Mouse (Mus musculus) left cerebral cortex, adult 9 months (tissue): ENCODE data around the gene Arhgdib.

Experiments used
- DNase-seq, 2 experiments: peaks; one replicate each; pipeline ENCODE4 v3.0.0; 2022; ENCODE audit warnings: low spot score in 2 of 2

Gene Arhgdib

DNA sequence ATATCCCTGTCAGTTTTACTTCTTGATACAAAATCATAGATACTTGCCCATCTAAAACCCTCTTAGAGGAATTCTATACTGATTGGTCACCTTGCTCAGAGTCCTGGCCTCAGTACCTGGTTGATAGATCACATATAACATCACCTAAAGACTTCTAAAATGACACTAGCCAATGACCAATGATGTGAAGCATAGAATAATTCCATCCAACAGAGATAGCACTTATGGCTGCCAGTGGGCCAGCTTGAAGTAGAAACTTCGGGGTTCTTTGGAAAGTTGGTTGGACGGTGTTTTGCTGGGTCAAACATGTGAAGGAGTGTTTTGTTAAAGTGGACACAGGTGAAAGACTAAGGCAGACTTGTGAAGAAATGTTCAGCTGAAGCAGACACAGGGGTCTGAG, 8.5 kb upstream of the Arhgdib start:
- DNase-seq = no peak

DNA sequence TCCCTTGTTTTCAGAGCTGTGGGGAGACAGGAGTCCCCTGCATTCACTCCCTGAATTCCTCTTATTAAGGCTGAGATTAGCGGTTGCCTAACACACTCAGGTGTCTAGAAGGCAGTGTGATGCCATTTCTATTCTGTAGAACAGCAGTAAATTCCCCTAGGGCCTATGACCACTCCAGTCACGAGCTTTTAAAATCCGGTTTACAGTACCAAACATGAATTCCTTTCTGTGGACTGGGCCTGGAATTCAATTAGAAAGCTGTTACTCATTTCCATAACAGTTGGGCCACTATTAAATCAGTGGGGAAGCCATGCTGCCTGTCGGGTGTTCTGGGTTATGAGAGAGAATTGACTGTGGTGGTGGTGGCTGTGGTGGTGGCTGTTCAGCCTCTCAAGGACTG, 6.0 kb upstream of the Arhgdib start:
- DNase-seq = no peak

DNA sequence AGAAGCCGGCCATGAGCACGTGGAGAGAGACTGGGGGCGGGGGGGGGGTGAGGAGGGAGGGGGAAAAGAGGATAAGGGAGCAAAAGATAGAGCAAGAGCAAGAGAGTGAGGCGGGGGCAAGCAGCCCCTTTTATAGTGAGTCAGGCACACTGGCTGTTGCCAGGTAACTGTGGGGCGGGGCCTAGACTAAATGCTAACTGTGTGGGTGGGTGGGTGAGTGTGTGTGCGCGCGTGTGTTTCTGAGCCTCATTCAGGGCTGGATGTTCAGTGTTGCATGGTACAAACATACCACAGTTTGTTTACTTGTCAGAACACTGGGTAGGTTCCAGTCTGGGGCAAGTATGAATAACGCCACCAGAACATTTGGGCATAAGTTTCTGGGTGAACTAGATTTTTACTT, 5.2 kb upstream of the Arhgdib start:
- no peak for DNase-seq

DNA sequence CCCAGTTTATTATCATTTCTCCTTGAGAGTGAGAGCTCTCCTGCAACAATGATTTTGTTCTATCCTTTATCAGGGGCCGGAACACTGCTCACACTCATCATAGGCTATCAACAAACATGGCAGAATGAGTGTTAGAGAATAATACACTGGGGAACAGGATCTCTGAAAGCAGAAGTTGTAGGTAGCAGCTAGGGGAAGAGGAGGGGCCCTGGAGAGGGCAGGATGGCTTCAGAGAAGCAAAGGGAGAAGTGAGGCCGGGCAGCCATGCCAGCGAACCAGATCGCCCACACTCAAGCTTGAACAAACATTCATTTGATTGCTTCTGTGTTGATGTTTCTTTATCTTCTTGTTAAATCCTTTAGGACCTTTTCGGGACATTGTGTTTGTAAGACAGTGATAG, 4.5 kb upstream of the Arhgdib start:
- no peak for DNase-seq

DNA sequence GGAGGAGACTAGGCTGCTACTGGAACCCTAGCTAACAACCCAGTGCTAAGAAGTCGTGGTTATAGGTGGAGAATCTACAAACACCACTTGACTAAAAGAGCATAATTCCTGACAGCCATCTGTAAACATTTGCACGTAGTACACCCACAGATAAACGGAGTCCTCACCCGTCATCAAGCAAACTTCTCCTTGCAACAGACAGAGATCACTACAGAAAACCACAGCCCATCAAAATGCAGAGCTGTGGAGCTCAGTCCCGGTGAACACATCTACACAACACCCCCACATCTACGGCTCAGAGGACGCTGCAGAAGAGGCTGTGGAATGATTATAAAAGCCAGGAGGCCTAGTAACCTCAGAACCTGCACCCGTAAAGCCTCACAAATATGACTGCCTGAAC, 2.8 kb upstream of the Arhgdib start:
- no peak for DNase-seq

DNA sequence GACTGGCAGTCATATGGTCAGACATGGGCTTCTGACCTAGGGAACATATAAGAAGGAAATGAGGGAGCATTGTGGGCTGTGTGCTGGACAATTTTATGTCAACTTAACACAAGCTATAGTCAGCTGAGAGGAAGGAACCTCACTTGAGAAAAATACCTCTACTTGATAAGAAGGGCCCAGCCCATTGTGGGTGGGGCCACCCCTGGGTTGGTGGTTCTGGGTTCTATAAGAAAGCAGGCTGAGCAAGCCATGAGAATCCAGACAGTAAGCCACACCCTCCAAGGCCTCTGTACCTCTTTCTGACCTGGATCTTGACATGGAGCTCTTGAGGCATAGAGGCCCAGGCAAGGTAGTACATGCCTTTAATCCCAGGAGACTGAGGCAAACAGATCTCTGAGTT, 1.7 kb upstream of the Arhgdib start:
- DNase-seq = no peak

DNA sequence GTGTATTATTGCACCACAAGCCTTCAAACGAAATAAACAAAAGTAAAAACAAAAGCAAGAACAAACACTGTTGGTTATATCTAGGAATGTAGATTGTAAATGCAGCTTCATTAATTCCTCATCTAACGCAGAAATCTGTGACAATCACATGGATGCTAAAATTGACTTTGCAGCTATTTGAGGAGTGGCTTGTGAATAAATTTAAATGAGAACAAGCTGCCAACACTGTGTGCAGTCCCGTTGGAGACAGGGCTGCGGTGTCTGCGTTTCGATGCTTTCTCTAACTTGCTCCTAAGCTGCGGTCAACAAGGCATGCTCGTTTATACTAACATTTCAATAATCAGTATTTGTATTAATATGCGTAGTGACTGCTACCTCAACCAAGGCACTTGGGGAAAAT, 581 bp upstream of the Arhgdib start:
- no peak for DNase-seq

DNA sequence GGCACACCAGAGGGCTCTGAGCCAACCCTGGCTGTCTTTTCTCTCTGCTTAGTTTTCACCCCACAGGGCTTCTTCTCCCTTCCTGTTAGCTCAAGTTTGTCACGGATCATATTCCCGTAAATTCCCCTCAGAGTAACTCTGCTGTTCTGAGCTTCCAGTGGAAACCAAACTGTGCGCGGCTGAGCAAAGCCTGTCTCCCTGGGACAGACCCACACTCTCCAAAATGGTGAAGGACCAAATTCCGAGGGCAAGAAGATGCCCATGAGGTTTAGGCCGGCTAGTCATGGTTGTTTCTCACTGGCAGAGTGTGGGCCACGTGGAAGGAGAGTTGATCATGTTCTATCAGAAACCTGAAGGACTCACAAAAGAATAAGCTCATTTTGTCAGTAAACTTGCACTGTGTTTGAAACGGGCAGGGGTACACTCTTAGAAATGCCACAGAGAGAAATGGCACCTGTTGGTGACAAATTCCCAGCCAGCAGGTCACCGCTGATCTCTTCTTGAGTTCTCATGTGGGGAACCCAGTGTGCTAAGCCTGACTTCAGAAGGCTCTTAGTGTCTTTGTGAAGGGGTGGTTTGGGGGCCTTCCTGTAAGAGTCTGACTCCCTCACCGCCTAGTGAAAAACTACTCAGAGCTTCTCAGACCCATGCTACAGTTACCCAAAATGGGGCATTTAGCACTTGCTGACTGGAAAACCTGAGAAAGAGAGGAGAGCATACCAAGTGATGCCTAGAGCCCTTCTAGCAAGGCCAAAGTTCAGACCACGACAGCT, 1.3 kb downstream of the Arhgdib start:
- DNase-seq = no peak

DNA sequence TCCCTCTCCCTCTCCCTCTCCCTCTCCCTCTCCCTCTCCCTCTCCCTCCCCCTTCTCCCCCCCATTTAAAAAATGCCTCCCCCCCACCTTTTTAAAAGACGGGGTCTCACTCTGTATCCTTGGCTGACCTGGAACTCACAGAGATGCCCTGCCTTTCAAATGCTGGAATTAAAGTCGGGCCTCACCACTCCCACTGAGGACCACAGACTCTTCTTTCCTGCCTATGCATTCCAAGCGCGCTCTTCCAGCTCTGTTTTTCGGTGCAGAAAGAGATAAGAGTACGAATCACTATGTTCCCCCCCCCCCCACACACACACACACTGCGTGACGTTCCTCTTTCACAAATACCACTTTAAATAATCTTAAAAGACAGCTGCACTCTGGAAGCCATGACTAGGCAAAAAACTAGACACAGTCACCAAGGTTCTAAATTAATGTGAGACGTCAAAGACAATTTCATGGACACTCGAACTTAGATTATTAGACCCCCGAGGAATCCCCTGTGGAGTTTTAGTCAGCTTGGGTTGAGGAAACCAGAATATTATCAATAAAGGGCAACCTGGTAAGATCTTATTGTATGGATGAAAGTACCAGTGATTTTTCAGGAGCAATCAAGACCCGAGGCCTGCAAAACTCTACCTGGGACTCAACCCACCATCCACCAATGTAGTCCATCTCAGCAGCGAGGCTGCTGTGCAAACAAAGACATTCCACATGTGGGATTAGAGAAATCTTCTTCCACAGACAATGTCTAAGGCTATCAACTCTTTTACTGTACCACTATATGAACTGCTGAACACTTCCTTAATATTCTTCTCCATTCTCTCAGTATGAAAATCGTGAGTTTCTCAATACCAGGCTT, 2.1 kb downstream of the Arhgdib start:
- no peak for DNase-seq

DNA sequence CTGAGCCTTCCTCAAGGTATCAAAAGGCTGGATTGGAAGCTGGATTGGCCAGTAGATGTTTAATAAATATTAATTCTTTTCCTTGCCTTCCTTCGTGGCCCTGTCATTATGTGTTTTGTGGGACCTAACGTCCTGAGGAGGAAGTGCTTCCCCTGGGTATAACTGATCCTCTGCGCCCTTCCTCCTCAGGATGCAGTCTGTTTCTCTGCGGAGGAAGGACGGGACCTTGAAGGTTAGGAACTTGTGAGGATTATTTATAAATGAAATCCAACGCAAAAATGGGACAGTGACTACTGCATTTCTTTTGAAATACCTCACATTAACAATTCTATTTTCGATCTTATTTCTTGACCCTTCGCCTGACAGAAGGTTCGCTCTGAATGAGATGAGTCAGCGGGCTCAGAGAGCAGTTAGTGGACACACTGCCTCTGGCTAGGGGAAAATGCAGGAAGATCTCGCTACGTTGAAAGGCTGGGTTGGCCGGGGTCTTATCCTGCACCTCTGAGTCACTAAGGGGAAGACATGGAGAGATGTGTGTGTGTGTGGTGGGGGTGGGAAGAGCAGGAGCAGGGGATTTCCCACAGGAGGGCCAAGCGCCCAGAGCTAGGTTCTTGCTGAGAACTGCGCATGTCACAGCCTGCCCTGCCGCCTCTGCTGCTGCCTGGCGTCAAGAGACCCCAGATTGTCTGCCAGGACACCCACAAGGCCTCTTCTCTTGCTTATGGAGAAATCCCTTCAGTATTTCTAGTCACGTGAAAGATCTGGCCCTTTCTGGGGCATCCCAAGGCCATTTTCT, 3.2 kb downstream of the Arhgdib start:
- no peak for DNase-seq

DNA sequence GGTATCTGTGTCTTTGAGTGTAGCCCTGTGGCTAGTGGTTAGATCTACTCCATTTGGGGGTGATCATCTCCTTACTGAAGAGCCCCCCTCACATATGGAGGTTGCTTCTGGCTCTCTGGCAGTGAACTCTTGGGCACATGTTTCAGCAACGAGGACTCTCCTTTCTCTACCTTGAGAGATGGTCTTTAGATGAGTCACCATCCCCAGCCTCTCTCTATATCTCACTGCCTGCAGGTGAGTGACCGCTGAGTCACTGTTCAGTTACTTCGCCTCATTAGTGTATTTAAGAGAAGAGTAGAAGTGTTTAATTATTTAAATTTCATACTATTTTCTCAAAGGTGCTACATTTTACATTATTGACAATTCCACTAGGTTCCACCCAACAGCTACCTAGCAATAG, 4.6 kb downstream of the Arhgdib start:
- DNase-seq = no peak

DNA sequence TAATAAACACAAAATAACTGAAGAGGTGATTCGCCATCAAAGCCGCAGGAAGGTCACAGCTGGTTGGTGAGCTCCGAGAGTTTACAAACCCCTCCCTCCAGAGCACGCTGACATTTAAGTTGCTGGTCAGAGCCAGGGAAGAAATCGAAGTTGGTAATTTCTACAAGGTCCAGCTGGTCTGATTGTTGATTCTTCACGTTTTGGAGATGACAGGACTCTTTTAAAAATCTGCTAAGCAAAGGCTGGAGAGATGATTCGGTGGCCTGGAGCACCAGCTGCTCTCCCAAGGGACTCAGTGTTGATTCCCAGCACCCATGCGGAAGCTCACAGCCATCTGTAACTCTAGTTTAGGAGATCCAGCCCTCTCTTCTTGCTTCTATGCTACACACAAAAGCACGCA, 5.3 kb downstream of the Arhgdib start:
- DNase-seq = no peak

DNA sequence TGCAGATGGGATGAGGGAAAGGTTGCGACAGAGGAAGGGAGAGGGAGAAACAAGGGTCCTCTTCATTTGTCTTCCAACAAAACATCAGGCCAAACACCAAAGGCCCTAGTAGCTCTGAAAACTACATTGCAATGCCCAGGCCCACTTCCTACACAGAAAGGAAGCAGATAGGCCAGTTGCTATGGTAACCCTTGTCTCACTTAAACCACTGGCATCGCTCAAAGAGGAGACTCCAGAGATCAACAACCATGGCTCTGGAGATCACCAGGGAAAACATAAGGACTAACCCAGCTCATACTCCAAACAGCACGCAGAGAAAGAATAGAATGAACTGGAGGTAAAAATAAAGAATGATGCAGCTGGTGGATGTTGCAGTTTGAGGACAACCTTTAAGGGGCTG, 6.5 kb downstream of the Arhgdib start:
- DNase-seq = no peak

DNA sequence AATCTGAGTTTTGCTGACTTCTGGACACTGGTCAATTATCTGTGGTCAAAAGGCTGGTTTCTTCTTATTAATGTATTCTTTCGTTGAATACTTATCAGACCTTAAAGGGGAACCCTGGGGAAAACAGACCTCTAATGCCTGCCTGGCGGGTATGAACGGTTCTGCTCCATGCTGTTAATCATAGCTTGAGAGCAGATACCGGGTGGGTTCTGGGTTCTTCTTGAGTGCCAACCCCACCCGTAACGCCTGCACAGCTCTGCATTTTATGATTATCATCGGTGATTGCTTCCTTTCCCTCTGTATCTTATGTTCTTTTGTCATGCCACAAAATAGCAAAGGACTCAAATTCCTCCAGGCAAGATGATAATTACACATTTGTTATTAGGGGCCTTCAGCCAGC, 7.6 kb downstream of the Arhgdib start:
- no peak for DNase-seq

DNA sequence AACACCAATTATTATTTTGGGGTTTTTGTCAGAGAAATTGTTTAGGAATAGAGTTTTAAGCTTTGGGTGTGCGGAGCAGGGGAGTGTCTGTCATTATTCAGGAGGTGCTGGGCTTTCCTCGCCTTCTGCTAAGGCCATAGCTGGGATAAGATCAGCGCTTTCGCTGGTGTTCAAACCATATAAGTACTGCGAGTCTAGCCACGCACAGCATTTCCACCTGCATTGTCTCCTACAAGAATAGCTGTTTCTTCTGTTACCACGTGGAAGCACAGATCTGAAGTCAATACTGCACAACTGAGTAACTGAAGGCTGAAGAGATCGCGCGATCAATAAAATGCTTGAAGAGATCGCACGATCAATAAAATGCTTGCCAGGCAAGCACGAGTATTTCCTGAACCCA, 10.5 kb downstream of the Arhgdib start:
- no peak for DNase-seq

DNA sequence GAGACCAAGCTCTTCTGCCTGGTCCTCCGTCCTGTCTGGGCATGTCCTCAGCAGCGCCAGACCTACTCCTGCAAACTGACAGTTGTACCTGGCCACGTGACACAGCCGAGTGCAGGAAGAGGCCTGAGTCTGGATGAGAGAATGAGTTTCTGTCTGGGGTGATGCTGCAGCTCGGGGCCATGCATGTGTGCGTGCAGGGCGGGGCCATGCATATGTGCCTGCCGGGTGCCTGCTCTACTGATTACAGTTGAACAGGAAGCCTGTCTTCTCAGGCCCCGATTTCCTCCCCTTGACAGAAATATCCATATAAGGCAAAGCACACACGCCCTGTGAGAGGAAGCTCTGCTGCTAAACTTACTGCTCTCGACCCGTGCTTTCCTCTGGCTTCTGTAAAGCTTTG, 11.0 kb downstream of the Arhgdib start:
- DNase-seq = no peak

DNA sequence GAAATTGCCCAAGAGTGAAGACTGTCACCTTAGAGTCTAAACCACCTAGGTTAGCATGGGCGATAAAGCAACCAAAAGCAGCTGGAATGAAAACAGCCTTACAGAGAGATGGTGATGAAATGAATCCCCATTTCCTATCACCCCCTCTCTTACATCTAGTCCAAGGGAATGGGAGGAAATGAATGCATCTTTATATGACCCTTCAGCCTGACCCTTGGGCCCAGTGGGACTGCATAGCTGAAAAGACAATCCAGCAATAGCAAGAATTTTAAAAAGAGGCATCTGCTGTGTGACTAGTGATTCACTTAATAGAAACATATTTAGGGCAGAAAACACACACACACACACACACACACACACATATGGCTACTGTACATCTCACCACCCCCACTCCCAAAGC, 14.1 kb downstream of the Arhgdib start:
- DNase-seq = no peak

DNA sequence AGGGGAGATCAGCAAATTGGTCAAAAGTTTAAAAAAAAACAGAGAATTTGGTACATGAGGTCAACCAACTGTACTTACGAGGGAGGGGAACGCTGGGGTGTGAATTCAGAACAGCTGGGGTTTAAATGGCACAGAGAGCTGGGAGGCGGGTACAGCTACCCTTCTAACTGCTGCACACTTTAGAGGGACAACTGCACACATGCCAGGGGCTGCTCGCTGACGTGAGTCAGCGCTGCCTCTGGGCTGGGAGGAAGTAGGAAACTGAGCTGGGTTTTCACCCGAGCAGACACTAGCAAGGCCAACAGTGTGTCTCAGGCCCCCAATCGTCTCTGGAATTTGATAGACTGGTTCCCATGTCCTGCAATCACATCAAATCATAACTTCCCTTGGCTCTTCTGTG, 16.6 kb downstream of the Arhgdib start:
- no peak for DNase-seq

DNA sequence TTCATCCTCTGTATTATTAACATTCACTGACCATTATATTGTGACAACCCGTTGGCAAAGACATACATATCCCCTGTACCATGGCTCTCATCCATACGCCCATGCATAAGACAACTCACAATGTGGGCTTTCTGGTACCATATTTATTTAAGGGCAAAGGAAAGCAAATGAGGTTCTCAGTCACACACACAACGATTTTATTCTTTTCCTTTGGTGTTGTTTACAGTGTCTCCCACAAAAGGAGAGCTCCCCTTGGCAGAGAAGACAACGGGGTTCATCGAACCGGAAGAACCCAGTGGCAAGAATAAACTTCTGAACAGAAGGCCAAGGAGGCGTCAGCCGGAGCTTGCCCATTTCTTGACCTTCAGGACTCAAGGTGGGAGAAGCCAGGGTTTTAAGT, 18.2 kb downstream of the Arhgdib start, which contains the start of gene Pde6h:
TSS of gene Pde6h (plus strand) at position 301 of the 400 bp plus-strand sequence.
- DNase-seq = no peak

DNA sequence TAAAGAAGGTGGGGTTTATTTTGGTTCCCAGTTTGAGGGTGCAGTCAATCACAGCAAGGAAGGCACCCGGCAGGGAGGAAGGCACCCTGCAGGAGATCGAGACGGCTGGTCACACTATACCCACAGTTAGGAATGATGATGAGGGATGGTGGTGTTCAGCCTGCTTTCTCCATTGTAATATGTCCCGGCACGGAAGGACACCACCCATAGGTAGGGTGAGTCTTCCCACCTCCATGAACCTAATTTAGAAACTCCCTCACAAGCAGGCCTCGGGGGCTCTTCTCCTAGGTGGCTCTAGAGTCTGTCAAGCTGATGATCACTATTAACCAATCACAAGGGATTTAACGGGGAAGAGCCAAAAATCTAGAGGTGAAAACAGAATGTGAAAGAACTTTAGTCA, 18.8 kb downstream of the Arhgdib start:
- DNase-seq = no peak

DNA sequence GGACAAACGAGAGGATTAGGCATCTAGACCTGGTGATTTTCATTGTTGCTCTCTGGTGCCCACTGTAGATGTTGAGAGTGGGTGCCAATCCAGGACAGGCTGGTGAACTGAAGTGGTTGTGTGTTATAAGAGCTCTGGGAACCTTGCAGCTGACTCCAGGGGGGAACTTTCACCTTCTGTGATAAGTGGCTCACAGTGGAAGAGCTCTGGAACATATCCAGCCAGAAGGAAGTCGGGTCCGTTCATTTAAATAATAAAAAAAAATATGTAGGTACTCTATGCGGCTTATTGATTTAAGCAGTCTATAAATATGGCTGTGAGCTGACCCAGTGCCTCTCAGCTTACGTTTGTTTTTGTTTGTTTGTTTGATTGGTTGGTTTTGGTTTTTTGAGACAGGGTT, 19.6 kb downstream of the Arhgdib start, which contains the start of gene Erp27:
TSS of gene Erp27 (minus strand) at position 101 of the 400 bp plus-strand sequence.
- no peak for DNase-seq

DNA sequence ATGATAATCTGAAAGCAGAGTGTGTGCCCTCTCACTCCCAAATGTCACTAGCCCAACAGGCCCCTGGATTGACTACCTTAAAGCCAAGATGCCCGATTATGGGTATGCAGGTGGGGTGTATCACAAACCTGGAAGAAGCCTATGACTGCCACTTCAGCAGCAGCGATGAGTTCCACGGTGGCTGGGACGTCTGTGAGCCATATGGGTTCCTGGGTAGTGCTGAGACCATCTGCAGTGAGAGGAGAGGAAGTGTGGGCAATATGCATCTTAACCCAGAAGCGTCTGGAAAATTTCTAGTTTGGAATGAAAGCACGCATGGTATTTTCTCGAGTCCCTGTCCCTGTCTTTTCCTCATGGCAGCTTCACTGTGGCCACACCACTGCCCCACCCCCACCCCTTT, 20.1 kb downstream of the Arhgdib start:
- no peak for DNase-seq
